ENCODE assay signal across 7 mouse cellular contexts in the genomic region with DNA sequence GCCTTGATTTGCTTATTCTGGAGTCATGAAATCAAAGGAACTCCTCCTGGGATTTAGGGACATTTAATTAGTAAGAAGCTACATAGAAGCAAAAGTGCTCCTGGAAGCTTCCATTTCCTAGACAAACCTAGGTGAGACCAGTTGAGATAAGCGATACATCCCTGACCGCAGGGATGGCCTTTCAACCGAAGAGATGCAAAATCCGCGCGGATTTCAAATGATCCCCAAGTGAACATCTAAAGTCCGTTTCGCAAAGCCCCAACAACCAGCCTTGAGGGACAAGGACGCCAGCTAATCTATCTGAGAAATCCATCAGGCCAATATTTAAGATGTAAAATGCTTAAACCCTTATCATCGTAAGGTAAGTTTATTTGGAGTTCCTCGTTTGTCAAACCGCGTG. TPM values are rescaled to one million over a fixed set of nuclear protein-coding genes. Genes with fewer than 3 reads are reported as not detected.
DNase-seq lines count a peak whose midpoint lies in the region; ATAC-seq lines count a peak whose summit lies in the region.

No protein-coding gene starts in this region.

- peak overlapping the region; percentile 77 for H3K9ac ChIP-seq in lung, embryonic 16.5 days (ENCODE audit: low read length)
- H3K9ac ChIP-seq in embryonic facial prominence, embryonic 15.5 days: peak overlapping the region; percentile 48
- peak overlapping the region; percentile 51 for H3K9ac ChIP-seq in hindbrain, embryonic 15.5 days

- no peaks in the 10 kb centered on the region for H3K79me2 ChIP-seq in macrophage (ENCODE audit: inconsistent target)

- peak overlapping the region; percentile 86 for H3K4me2 ChIP-seq in lung, embryonic 16.5 days (ENCODE audit: low read depth, low read length)
- H3K4me2 ChIP-seq in embryonic facial prominence, embryonic 15.5 days (replicated peaks): peak overlapping the region; percentile 63
- peak overlapping the region; percentile 86 for H3K4me2 ChIP-seq in hindbrain, embryonic 15.5 days

- H3K4me1 ChIP-seq in lung, embryonic 16.5 days (replicated peaks; ENCODE audit: control insufficient read depth, insufficient read depth, low read length): no peaks in the 10 kb centered on the region
- H3K4me1 ChIP-seq in embryonic facial prominence, embryonic 15.5 days: 0 out of 2 replicates have a peak, but pooled peaks cover 4% of the 10 kb centered on the region
- H3K4me1 ChIP-seq in hindbrain, embryonic 15.5 days (replicated peaks): no peaks in the 10 kb centered on the region

- no peaks in the 10 kb centered on the region for H3K9me3 ChIP-seq in lung, embryonic 16.5 days (ENCODE audit: control insufficient read depth, low read length)
- no peaks in the 10 kb centered on the region for H3K9me3 ChIP-seq in embryonic facial prominence, embryonic 15.5 days (replicated peaks)
- no peaks in the 10 kb centered on the region for H3K9me3 ChIP-seq in hindbrain, embryonic 15.5 days

- no peaks in the 10 kb centered on the region for H3K36me3 ChIP-seq in lung, embryonic 16.5 days (ENCODE audit: control insufficient read depth, insufficient read depth, low read length)
- H3K36me3 ChIP-seq in embryonic facial prominence, embryonic 15.5 days: 0 out of 2 replicates have a peak, but pooled peaks cover 3% of the 10 kb centered on the region
- no peaks in the 10 kb centered on the region for H3K36me3 ChIP-seq in hindbrain, embryonic 15.5 days
- no peaks in the 10 kb centered on the region for H3K36me3 ChIP-seq in macrophage (ENCODE audit: inconsistent target)

- WGBS in lung, embryonic 16.5 days: 2% methylated on average over 13 of the region's 13 CpGs
- WGBS in embryonic facial prominence, embryonic 15.5 days: under 1% methylated on average over 13 of the region's 13 CpGs
- 1% methylated on average over 13 of the region's 13 CpGs for WGBS in hindbrain, embryonic 15.5 days
- 2% methylated on average over 13 of the region's 13 CpGs for WGBS in macrophage (ENCODE audit: missing documents)

- intact Hi-C loops in gastrocnemius, postnatal 14 days (cut with DNase I; ENCODE audit: low total_unique reads): no loop called here

- no peak for DNase-seq in lung, postnatal 4 days
- no peak for DNase-seq in ovary, postnatal 14 days (ENCODE audit: low spot score)
- no peak for DNase-seq in gastrocnemius, postnatal 14 days

- H3K27me3 ChIP-seq in lung, embryonic 16.5 days (ENCODE audit: control insufficient read depth, insufficient read depth, low read depth, low read length): no peaks in the 10 kb centered on the region
- no peaks in the 10 kb centered on the region for H3K27me3 ChIP-seq in embryonic facial prominence, embryonic 15.5 days
- no peaks in the 10 kb centered on the region for H3K27me3 ChIP-seq in hindbrain, embryonic 15.5 days

- ATAC-seq in lung, embryonic 16.5 days (ENCODE audit: low read depth): no peak
- no peak for ATAC-seq in embryonic facial prominence, embryonic 15.5 days (ENCODE audit: insufficient number of reproducible peaks, low FRiP score, low TSS enrichment, low read depth)
- ATAC-seq in hindbrain, embryonic 15.5 days (ENCODE audit: low FRiP score, low read depth): no peak

- peak overlapping the region; percentile 86 for H3K4me3 ChIP-seq in lung, embryonic 16.5 days (ENCODE audit: low read length)
- peak overlapping the region; percentile 65 for H3K4me3 ChIP-seq in embryonic facial prominence, embryonic 15.5 days (replicated peaks)
- peak overlapping the region; percentile 64 for H3K4me3 ChIP-seq in hindbrain, embryonic 15.5 days
- peak overlapping the region; percentile 73 for H3K4me3 ChIP-seq in macrophage (ENCODE audit: inconsistent target)

- H3K27ac ChIP-seq in lung, embryonic 16.5 days (ENCODE audit: low read length): no peak overlapping the region
- H3K27ac ChIP-seq in embryonic facial prominence, embryonic 15.5 days (replicated peaks): no peak overlapping the region
- 0 out of 2 replicates have a peak overlapping the region, but pooled peaks have one; percentile 25 for H3K27ac ChIP-seq in hindbrain, embryonic 15.5 days (replicated peaks)
- no peak overlapping the region for H3K27ac ChIP-seq in macrophage

RNA-seq across cellular contexts. Expression of gene Rpp40, which starts 0.8 kb away (rescaled TPM):
- 13.8 and 14.4 TPM in 2 replicates for polyA plus RNA-seq in lung, embryonic 16.5 days (2015; fragmentation: Nextera tagmentation; extraction: Ambion mirVana)
- 14.3 and 15.7 TPM in 2 replicates for polyA plus RNA-seq in embryonic facial prominence, embryonic 15.5 days (2015; fragmentation: Nextera tagmentation; extraction: Ambion mirVana)
- 7.4 and 8.4 TPM in 2 replicates for polyA plus RNA-seq in hindbrain, embryonic 15.5 days (2015; fragmentation: Nextera tagmentation; extraction: Ambion mirVana)
- total RNA-seq in macrophage (2018; cell fraction: chromatin; rRNA removed): 10 to 100 TPM in 1 of 26 experiments, 1 to 10 TPM in 15, under 1 TPM in 7, not detected in 3; 0.24 to 10.6 (median 1.8) TPM
- 10 to 100 TPM in 2 of 26 experiments, 1 to 10 TPM in 24; 1.8 to 10.3 (median 5.3) TPM for total RNA-seq in macrophage (2018; cell fraction: cytosol; rRNA removed)
- 10 to 100 TPM in 1 of 26 experiments, 1 to 10 TPM in 18, under 1 TPM in 7; 0.18 to 19.8 (median 1.5) TPM for total RNA-seq in macrophage (2018; cell fraction: nucleus; rRNA removed)
- 2.7 to 9.4 TPM (median 7.3 TPM) in 3 replicates for polyA plus RNA-seq in macrophage (2018)
- total RNA-seq in gastrocnemius, postnatal 14 days (2021): 10 to 100 TPM; 12.4 to 15.8 TPM

RNA-seq across cellular contexts. Expression of gene Ppp1r3g, which starts 53.3 kb away (rescaled TPM):
- polyA plus RNA-seq in lung, embryonic 16.5 days (2015; fragmentation: Nextera tagmentation; extraction: Ambion mirVana): 0.88 and 0.94 TPM in 2 replicates
- polyA plus RNA-seq in embryonic facial prominence, embryonic 15.5 days (2015; fragmentation: Nextera tagmentation; extraction: Ambion mirVana): 1.1 and 1.5 TPM in 2 replicates
- 0.41 and 0.44 TPM in 2 replicates for polyA plus RNA-seq in hindbrain, embryonic 15.5 days (2015; fragmentation: Nextera tagmentation; extraction: Ambion mirVana)
- total RNA-seq in macrophage (2018; cell fraction: chromatin; rRNA removed): not detected
- not detected for total RNA-seq in macrophage (2018; cell fraction: cytosol; rRNA removed)
- total RNA-seq in macrophage (2018; cell fraction: nucleus; rRNA removed): not detected
- not detected in 3 replicates for polyA plus RNA-seq in macrophage (2018)
- total RNA-seq in gastrocnemius, postnatal 14 days (2021): not detected
